Mouse (Mus musculus): ENCODE measurements around the gene 3830406C13Rik.
"Not testable (repeated sequence)": the region's sequence is repeated elsewhere in the genome, so short reads cannot be mapped to it uniquely, and the experiment has no call there.

The 3830406C13Rik gene

DNA sequence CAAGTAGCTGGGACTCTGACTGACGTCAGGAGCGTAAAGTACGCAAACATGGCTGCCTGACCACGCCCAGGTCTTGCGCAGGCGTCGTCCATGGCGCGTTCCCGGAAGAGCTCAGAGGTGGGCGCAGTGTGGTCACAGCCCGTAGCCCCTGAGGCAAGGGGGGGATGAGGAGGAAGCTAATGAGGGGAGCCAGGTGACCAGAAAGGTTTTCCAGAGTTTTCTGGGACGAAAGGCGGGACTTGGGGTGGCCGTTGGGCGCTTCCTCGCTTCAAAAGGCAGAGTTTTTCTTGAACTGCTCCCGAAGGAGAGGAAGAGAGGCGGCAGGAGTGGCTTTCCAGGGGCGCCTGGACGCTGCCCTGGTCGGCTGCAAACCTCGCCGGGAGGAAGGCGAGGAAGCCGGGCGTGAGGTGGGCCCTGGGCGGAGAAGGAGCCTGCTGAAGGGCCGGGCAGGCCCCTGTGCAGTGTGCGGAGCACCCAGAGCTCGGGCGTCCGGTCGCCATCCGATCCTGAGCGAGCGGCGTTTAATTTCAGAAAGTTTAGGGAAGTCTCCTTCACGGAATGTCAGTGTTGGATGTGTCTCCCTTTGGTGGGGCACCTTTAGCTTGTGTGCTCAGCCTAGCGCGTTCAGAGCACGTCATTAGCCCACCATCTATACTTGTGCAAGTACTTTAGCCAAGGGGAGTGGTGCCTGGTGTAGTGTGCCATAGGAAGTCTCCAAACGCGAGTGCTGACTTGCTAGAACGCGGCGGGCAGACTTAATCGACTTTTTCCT lies at the start of gene 3830406C13Rik:
Gene 3830406C13Rik, plus strand, starts transcription at position 33 of the 772 bp plus-strand sequence.
- DNase-seq = peak; percentile 90 to 95

DNA sequence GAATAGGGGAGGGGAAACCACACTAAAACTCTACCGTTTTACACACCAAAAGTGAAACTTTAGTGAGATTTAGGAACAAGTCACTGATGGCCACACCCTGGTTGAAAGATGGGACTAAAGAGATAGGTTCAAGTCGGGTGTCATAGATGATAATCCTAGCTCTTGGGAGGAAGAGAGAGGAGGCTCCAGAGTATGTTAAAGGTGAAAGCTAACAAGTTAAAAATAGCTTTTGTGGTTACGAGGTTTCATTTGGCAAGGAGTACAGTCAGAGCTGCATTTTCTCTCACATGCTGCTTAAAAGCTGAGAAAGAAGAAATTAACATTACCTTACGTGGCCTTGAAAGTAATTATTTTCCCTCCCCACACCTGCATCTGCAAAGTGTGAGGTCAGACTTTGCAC lies 40.2 kb upstream of the 3830406C13Rik start:
- DNase-seq = no peak

DNA sequence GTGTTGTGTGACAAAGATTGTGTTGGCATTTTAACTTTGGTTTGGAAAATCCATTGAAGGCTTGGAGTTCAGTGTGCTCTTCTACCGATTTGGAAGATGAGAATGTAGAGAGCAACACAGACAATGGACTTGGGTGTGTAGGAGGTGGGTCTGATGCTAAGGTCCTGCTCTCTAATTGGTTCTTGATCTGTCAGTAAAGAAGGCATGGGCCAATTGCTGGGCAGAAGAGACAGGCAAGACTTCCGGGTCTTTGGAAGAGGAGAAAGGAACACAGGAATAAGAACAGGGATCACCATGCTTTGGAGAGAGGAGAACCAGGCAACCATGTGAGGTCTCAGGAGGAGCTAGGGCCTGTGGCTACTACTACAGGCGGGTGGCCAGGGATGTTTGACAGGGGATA lies 7.9 kb upstream of the 3830406C13Rik start:
- no peak for DNase-seq

GRCm38 (mm10) chr14:12283641-12284040 lies 332 bp upstream of the 3830406C13Rik start, which contains the start of gene Gm49355:
Gm49355 (plus strand) TSS chr14:12283976.
- no peak for DNase-seq

DNA sequence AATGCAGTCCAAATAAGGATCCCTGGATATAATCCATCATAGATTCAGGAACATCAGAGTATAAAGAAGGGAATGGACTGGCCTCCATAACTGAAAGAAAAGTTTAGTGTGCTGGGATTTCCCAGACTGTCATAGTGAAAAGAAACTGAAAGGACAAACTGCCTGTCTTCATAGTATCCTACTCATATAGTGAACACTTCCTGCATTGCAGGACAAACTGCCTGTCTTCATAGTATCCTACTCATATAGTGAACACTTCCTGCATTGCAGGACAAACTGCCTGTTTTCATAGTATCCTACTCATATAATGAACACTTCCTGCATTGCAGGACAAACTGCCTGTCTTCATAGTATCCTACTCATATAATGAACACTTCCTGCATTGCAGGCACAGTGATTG lies 5.8 kb downstream of the 3830406C13Rik start:
- DNase-seq = not testable (repeated sequence)

- DNase-seq = no peak
These were observed 12.4 kb downstream of the 3830406C13Rik start for GRCm38 (mm10) chr14:12296391-12296790.

DNA sequence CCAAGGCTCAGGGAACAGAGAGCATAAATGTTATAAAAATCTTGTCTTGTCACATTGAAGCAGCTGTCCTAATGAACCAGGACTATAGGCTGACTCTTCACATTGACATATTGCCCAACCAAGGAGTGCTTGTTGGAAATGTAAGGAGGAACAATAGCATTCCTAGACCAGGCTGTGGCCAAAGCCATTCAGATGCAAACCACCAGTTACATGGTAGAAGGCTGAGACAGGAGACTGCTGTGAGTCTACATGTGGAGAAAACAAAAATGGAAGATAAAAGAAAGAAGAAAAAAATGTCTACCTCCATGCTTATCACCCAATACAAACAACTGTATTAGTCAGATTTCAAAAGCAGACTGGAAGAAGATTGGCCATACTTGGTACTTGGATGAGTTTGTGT lies 15.2 kb downstream of the 3830406C13Rik start:
- DNase-seq = no peak

DNA sequence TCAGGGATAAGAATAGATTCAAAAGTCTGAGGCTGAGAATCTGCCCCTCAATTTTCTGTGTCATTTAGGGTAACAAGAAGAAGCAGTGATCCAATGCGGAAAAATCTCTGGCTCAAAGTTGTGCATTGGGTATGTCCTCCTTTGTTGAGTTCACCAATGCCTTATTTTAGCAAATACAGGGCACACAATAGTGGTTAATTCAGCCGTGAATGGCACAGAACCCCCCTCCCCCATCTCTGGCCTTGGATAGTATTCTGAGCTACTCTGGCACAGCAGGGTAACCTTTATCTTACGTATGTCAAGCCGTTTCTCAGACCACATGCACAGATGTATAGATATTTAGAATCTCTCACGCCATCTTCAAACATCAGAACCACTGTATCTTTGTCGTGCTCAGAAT lies 15.7 kb downstream of the 3830406C13Rik start:
- no peak for DNase-seq

DNA sequence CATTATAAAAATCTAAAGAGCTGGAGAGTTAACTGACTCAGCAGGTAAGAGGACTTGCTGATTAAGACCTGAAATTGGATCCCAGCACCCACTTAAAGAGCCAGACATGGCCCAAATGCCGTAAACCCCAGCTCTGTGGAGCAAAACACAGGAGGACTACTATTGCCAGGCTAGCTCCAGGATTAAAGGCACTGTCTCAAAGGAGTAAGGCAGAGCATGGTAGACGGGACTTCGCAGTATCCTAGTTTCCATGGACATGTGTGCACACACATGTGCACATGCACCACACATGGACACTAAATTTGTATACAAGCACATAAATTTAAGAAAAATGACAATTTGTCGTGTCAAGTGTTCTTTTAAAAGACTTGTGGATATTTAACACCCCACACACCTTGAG lies 16.3 kb downstream of the 3830406C13Rik start:
- DNase-seq = no peak

GRCm38 (mm10) chr14:12300677-12301076 lies 16.7 kb downstream of the 3830406C13Rik start:
- peak; percentile 8 to 13 for DNase-seq

DNA sequence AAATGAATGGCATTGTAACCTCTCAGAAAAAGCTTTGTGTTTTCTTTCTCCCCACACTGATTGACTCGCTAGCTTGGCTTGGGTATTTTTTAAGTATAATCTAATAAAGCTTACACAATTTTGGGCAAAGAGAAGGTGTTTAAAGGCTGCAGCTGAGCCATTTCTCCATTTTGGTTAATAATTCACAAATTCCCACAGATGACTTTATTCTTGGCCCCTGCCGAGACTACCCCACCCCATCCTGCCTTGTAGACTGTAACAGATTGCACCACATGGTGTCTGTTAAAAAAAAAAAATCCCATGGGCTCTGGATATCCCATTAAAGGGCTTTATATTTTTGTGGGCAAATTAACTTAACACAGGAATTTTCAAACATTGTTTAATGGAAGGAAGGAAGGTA lies 19.1 kb downstream of the 3830406C13Rik start:
- DNase-seq = no peak

- no peak for DNase-seq
These were observed 49.6 kb downstream of the 3830406C13Rik start for GRCm38 (mm10) chr14:12333622-12334021.

DNA sequence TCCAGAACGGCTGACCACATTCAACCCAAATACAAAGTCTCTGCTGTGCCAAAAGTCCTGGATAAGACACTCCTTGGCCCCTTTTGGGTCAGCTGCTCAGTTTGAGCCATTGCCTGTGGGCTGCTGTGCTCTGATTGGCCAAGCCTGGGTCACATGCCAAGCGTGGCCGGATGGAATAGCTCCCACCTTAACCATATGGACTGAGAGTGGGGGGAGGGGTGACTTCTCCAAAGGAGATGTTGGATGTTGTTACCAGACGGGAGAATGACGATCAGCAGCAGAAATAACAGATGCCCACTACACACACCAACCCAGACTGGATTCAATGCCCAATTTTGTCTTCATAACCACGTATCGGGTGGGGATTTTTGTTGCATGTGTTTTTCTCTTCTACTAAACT lies 51.0 kb downstream of the 3830406C13Rik start:
- DNase-seq = no peak

GRCm38 (mm10) chr14:12337421-12337997 lies 53.5 kb downstream of the 3830406C13Rik start:
- DNase-seq = no peak

- no peak for DNase-seq
These were observed 54.2 kb downstream of the 3830406C13Rik start for GRCm38 (mm10) chr14:12337998-12338809.

DNA sequence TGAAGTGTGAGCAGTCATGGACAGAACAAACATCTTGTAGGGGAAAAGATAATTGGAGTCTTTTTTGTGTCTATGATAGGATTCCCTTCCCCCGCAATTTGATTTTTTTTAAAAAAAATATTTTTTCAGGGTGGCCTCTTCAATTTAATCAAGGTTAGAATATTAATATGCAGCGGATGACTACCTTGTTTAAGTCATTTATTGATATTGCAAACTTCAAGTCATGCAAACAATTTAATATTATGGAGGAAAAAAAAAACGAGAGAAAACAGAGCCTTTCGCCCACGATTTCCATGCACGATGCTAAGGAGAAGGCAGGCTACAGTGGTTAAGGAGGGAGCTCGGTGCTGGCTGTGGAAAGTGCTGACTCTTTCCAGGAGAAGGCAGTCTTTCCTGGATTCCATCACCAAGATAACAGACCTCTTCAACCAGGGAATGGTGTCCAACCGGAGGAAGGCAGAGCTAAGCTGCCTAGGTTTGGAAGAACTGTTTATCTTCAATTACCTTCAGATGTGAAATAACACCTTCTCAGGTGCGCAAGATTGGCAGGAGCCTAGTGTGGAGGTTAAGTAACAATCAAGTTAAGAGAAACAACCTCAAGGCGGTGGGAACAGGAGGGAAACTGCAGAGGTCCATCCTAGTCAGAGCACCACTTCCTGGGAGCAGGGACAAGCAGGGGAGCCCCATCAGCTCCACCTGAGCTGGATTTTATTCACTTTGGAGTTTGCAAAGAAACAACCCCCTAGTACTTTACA lies 55.0 kb downstream of the 3830406C13Rik start:
- no peak for DNase-seq

DNA sequence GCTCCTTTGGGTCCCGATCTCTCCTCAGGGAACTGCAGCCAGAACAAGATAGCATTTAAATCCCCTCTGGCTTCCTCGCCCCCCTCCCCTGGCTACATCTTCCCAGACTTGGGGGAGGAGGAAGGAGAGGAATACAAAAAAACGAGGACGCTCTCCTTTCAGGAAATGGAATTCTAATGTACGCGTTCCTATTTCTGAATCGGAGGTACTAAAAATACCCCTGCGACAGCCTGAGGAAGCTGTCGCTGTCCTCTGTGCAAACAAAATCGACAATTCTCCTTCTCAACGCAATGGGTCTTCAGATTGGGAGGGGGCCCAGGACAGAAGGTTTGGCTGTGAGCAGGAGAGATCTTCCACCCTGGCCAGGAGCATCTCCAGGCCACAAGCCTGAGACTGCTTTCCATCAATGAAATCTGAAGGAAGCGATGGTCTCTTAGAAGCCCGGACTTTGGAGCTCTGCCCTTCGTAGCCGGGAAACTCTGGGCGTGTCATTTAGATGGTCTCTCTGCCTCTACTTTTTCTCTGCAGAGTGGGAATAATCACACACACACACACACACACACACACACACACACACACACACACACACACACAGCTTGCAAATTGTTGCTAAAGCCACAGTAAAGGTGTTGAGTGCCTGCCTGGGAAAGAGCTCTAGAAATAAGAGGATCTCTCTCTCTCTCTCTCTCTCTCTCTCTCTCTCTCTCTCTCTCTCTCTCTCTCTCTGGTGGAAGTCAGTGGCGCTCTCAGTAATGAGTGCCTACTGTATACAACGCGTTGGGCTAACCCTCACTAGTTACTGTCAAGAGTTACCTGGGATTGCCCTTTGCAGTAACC lies 56.5 kb downstream of the 3830406C13Rik start:
- peak in 1 of 2 experiments; percentile 7 for DNase-seq

DNA sequence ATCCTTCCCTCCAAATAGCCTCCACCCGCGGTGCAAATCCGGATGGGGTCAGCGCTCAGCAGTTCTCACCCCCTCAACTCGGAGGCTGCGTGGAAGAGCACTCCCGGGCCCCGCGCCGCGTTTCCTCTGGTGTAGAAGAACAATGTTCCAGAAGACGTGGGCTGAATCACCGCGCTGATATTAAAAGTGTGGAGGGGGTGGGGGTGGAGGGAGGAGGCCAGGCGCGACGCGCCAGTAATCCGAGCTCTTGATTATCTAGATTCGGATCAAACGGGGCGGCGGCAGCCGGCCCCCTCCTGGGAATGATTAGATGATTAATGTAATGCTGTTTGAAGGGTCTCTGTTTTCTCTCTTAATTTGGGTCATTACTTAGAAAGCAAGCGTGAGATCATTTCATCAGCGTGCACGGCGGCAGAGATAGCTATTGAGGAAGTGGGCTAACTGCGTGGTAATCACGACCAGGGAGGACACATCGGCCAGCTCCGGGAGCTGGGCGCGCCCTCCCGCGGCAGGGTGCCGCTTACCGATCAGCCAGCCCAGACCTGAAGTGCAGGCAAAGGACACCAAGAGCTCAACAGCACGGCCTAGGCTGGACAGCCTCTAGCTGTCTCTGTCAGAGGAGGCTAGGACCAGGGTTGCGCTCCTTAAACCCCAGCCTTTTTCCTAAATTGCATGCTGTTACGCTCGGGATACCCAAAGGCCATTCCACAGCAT lies 57.3 kb downstream of the 3830406C13Rik start:
- DNase-seq = peak in 1 of 2 experiments; percentile 33

- DNase-seq = peak in 1 of 2 experiments; percentile 4
These were observed 58.0 kb downstream of the 3830406C13Rik start for GRCm38 (mm10) chr14:12341789-12342457.

DNA sequence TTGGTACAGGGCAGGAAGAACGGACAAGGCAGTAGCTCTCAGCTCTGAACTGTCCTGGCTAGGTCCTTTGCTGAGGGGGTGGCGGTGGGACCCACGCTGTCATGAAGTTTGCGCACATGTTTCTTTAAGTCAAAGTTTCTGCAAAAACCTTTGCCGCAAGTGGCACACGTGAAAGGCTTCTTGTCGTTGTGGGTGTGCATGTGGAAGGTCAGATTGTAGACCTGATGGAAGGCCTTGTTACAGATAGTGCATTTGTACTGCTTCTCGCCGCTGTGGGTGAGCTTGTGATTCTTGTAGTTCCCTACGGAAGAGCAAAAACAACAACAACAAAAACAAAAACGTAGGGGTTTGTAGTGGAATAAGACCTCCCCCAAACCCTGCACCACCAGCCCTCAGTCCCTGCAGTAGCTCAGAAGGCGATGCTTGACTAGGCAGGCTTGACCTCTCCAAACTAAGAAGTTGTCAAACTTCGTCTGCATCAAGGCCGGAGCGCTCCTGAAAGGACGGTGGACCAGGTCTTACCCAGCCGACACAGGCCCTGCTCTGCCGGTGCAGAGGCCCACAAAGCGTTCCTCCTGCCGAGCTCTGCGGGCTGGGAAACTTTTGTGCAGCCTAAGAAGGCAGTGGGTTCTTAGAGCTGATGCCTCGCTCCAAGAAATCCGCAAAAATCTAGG lies 58.6 kb downstream of the 3830406C13Rik start:
- DNase-seq = peak in 1 of 2 experiments; percentile 17
